Mouse (Mus musculus) cerebellum, adult 2 months (tissue): ENCODE measurements around the gene Ralgapb.

Source experiments
- CTCF ChIP-seq: fragments of 200-500 bp; IDR thresholded peaks from 2 replicates; pipeline ENCODE4 v1.5.1; 2011; ENCODE audit warnings: low read depth, mild to moderate bottlenecking, control low read depth, low read length, moderate library complexity, borderline replicate concordance; ENCODE audit not compliant: insufficient read depth
- POLR2A ChIP-seq: fragments of 200-500 bp; IDR thresholded peaks from 2 replicates; pipeline ENCODE4 v1.6.1; 2011; ENCODE audit warnings: low read length, control low read depth, borderline replicate concordance; ENCODE audit not compliant: insufficient read depth

DNA sequence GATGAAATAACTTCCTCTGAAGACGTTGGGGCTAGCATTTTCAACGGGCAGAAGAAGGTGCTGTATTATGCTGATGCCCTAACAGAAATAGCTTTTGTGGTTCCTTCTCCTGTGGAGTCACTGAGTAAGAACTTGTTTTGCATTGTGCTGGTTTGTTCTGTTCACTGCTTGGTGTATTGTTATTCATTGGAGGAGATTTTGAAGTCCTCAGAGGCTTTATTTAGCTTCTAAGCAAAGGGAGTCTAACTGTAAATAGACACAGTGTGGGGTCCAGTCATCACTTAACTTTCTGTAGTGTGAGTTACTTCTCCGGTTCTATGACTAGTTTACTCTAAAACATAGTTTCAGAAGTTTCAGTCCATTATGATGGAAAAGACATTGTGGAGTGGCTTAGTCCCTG, 68.0 kb downstream of the Ralgapb start:
- TF ChIP-seq CTCF (no peak), POLR2A (no peak)
